Mouse (Mus musculus) liver, embryonic 15.5 days (tissue): ENCODE data around the gene Riok2. TPM values are rescaled to one million over a fixed set of nuclear protein-coding genes. Genes with fewer than 3 reads are reported as not detected.

Source experiments
- ATAC-seq: fragments of 200-750 bp; cut with Nextera tagmentation; 2 replicates; pipeline ENCODE4 v1.8.0; 2017; ENCODE audit warnings: moderate number of reproducible peaks, mild to moderate bottlenecking, moderate library complexity; ENCODE audit not compliant: insufficient read depth
- H3K27ac ChIP-seq: fragments of 300-500 bp; sonication (generic); replicated peaks from 2 replicates; pipeline ENCODE4 v1.5.1; 2015; ENCODE audit warnings: mild to moderate bottlenecking, inconsistent platforms
- H3K27me3 ChIP-seq: fragments of 300-500 bp; sonication (generic); 2 replicates; pipeline ENCODE4 v1.6.1; 2015; ENCODE audit warnings: mild to moderate bottlenecking, inconsistent platforms
- H3K36me3 ChIP-seq: fragments of 300-500 bp; sonication (generic); replicated peaks from 2 replicates; pipeline ENCODE4 v1.6.1; 2015; ENCODE audit warnings: moderate library complexity, mild to moderate bottlenecking, inconsistent platforms
- H3K4me1 ChIP-seq: fragments of 300-500 bp; sonication (generic); replicated peaks from 2 replicates; pipeline ENCODE4 v1.6.1; 2015; ENCODE audit warnings: inconsistent platforms
- H3K4me2 ChIP-seq: fragments of 300-500 bp; sonication (generic); 2 replicates; pipeline ENCODE4 v1.6.1; 2015; ENCODE audit warnings: moderate library complexity, mild to moderate bottlenecking, inconsistent platforms
- H3K4me3 ChIP-seq: fragments of 300-500 bp; sonication (generic); replicated peaks from 2 replicates; pipeline ENCODE4 v1.5.1; 2015; ENCODE audit warnings: mild to moderate bottlenecking, inconsistent platforms
- H3K9ac ChIP-seq: fragments of 300-500 bp; sonication (generic); 2 replicates; pipeline ENCODE4 v1.6.1; 2015; ENCODE audit warnings: moderate library complexity, mild to moderate bottlenecking, inconsistent platforms
- H3K9me3 ChIP-seq: fragments of 300-500 bp; sonication (generic); replicated peaks from 2 replicates; pipeline ENCODE4 v1.6.1; 2016; ENCODE audit warnings: inconsistent platforms
- WGBS: fragments of 180-500 bp; shearing (Covaris S2); methylation state at CpG from one replicate; pipeline ENCODE4 v1.1.7; 2015; ENCODE audit warnings: mixed read lengths; ENCODE audit not compliant: insufficient replicate concordance; 5-methylcytosine and 5-hydroxymethylcytosine counted together
- polyA plus RNA-seq: library from polyadenylated mRNA; unstranded; fragments of >200 nt; fragmentation: Nextera tagmentation; extraction: Ambion mirVana; gene quantifications from 2 replicates; pipeline ENCODE4 v1.2.1, GENCODE M21; 2015

Riok2 gene
- polyA plus RNA-seq, 1 experiment from 2014 or later, result 9.7 TPM

- H3K27me3 ChIP-seq, result no peaks in the 10 kb centered on the region
- no peak for ATAC-seq
- no peak overlapping the region for H3K4me2 ChIP-seq
- H3K36me3 ChIP-seq, result no peaks in the 10 kb centered on the region
- H3K27ac ChIP-seq, result no peak overlapping the region
- H3K9ac ChIP-seq, result no peak overlapping the region
- WGBS, result 66% methylated on average over 6 of the region's 6 CpGs
- H3K4me1 ChIP-seq, result no peaks in the 10 kb centered on the region
- H3K4me3 ChIP-seq, result no peak overlapping the region
- no peaks in the 10 kb centered on the region for H3K9me3 ChIP-seq
Observed at GRCm38 (mm10) chr17:17408720-17409478, 34.8 kb downstream of the Riok2 start.

GRCm38 (mm10) chr17:17409601-17410000, 35.5 kb downstream of the Riok2 start:
- Histone ChIP-seq H3K4me1 (no peaks in the 10 kb centered on the region), H3K36me3 (no peaks in the 10 kb centered on the region), H3K4me3 (no peak overlapping the region), H3K9ac (no peak overlapping the region), H3K27me3 (no peaks in the 10 kb centered on the region), H3K4me2 (no peak overlapping the region), H3K27ac (no peak overlapping the region), H3K9me3 (no peaks in the 10 kb centered on the region)
- WGBS, result 43% methylated on average over 2 of the region's 2 CpGs
- no peak for ATAC-seq

- ATAC-seq, result no peak
- WGBS, result 69% methylated on average over 2 of the region's 2 CpGs
- Histone ChIP-seq H3K4me1 (no peaks in the 10 kb centered on the region), H3K9ac (no peak overlapping the region), H3K36me3 (no peaks in the 10 kb centered on the region), H3K9me3 (no peaks in the 10 kb centered on the region), H3K4me3 (no peak overlapping the region), H3K27me3 (no peaks in the 10 kb centered on the region), H3K27ac (no peak overlapping the region), H3K4me2 (no peak overlapping the region)
Observed at GRCm38 (mm10) chr17:17411443-17411842, 37.3 kb downstream of the Riok2 start.

- Histone ChIP-seq H3K4me3 (no peak overlapping the region), H3K4me1 (no peaks in the 10 kb centered on the region), H3K27ac (no peak overlapping the region), H3K27me3 (no peaks in the 10 kb centered on the region), H3K4me2 (no peak overlapping the region), H3K36me3 (no peaks in the 10 kb centered on the region), H3K9ac (no peak overlapping the region), H3K9me3 (no peaks in the 10 kb centered on the region)
- 59% methylated on average over 2 of the region's 2 CpGs for WGBS
- ATAC-seq, result no peak
Observed at GRCm38 (mm10) chr17:17412176-17412575, 38.1 kb downstream of the Riok2 start.

GRCm38 (mm10) chr17:17414206-17414605, 40.1 kb downstream of the Riok2 start:
- Histone ChIP-seq H3K36me3 (no peaks in the 10 kb centered on the region), H3K4me3 (no peak overlapping the region), H3K4me2 (no peak overlapping the region), H3K4me1 (no peaks in the 10 kb centered on the region), H3K27me3 (no peaks in the 10 kb centered on the region), H3K27ac (no peak overlapping the region), H3K9me3 (no peaks in the 10 kb centered on the region), H3K9ac (no peak overlapping the region)
- WGBS, result 75% methylated on average over 3 of the region's 3 CpGs
- ATAC-seq, result no peak

- Histone ChIP-seq H3K27ac (no peak overlapping the region), H3K9me3 (no peaks in the 10 kb centered on the region), H3K9ac (no peak overlapping the region), H3K4me2 (no peak overlapping the region), H3K27me3 (no peaks in the 10 kb centered on the region), H3K36me3 (no peaks in the 10 kb centered on the region), H3K4me3 (no peak overlapping the region), H3K4me1 (no peaks in the 10 kb centered on the region)
- WGBS, result 29% methylated on average over 4 of the region's 4 CpGs
- ATAC-seq, result no peak
Observed at GRCm38 (mm10) chr17:17424609-17425307, 50.6 kb downstream of the Riok2 start.

GRCm38 (mm10) chr17:17425308-17425813, 51.3 kb downstream of the Riok2 start:
- WGBS, result 45% methylated on average over 4 of the region's 4 CpGs
- H3K36me3 ChIP-seq, result no peaks in the 10 kb centered on the region
- H3K4me2 ChIP-seq, result no peak overlapping the region
- no peak overlapping the region for H3K27ac ChIP-seq
- no peak for ATAC-seq
- H3K27me3 ChIP-seq, result no peaks in the 10 kb centered on the region
- no peak overlapping the region for H3K9ac ChIP-seq
- H3K4me3 ChIP-seq, result no peak overlapping the region
- no peaks in the 10 kb centered on the region for H3K9me3 ChIP-seq
- no peaks in the 10 kb centered on the region for H3K4me1 ChIP-seq

- Histone ChIP-seq H3K9ac (no peak overlapping the region), H3K4me2 (no peak overlapping the region), H3K9me3 (no peaks in the 10 kb centered on the region), H3K27me3 (no peaks in the 10 kb centered on the region), H3K27ac (no peak overlapping the region), H3K4me1 (no peaks in the 10 kb centered on the region), H3K36me3 (no peaks in the 10 kb centered on the region), H3K4me3 (no peak overlapping the region)
- 50% methylated on average over 3 of the region's 3 CpGs for WGBS
- no peak for ATAC-seq
Observed at GRCm38 (mm10) chr17:17425906-17426305, 51.8 kb downstream of the Riok2 start.

- H3K4me3 ChIP-seq, result no peak overlapping the region
- H3K27ac ChIP-seq, result no peak overlapping the region
- H3K27me3 ChIP-seq, result no peaks in the 10 kb centered on the region
- WGBS, result 54% methylated on average over 2 of the region's 2 CpGs
- H3K9me3 ChIP-seq, result no peaks in the 10 kb centered on the region
- no peak overlapping the region for H3K4me2 ChIP-seq
- ATAC-seq, result no peak
- H3K9ac ChIP-seq, result no peak overlapping the region
- H3K36me3 ChIP-seq, result no peaks in the 10 kb centered on the region
- no peaks in the 10 kb centered on the region for H3K4me1 ChIP-seq
Observed at GRCm38 (mm10) chr17:17428888-17429287, 54.8 kb downstream of the Riok2 start.

GRCm38 (mm10) chr17:17433679-17434078, 59.6 kb downstream of the Riok2 start:
- 63% methylated on average over 4 of the region's 4 CpGs for WGBS

GRCm38 (mm10) chr17:17438576-17439191, 64.6 kb downstream of the Riok2 start:
- Histone ChIP-seq H3K9ac (no peak overlapping the region), H3K4me3 (no peak overlapping the region), H3K9me3 (no peaks in the 10 kb centered on the region), H3K27me3 (no peaks in the 10 kb centered on the region), H3K36me3 (no peaks in the 10 kb centered on the region), H3K4me2 (no peak overlapping the region), H3K4me1 (no peaks in the 10 kb centered on the region), H3K27ac (no peak overlapping the region)
- ATAC-seq, result no peak

More at GRCm38 (mm10) chr17:17433679-17434078, 59.6 kb downstream of the Riok2 start:
- Histone ChIP-seq H3K36me3 (no peaks in the 10 kb centered on the region), H3K9ac (no peak overlapping the region), H3K9me3 (no peaks in the 10 kb centered on the region), H3K4me1 (no peaks in the 10 kb centered on the region), H3K4me3 (no peak overlapping the region), H3K27ac (no peak overlapping the region), H3K4me2 (no peak overlapping the region), H3K27me3 (no peaks in the 10 kb centered on the region)
- ATAC-seq, result no peak
